ENCODE assay signal across 14 mouse cellular contexts in the genomic region with DNA sequence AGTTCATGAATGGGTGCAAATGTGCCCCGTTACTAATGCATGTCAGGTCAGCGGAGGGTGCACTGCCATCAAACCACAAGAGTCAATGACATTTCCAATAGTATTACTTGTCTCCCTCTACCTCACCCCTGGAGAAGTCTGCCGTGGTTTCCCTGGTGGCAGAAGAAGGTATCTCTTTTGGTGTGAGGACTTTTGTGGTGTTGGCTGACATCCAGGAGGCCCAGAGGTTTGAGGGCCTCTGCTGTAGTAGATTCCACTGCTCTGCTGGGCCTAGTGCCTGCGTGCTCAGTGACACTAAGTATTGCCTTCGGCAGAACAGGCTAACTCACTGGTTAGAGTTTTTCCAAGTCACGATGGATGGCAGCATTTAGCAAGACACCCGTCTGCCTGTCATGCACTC.
A peak's percentile ranks its signal among the peaks of the same experiment; 100 is the strongest.
DNase-seq lines count a peak whose midpoint lies in the region; ATAC-seq and TF ChIP-seq lines count a peak whose summit lies in the region.
"Had no signal": no experiment of that assay in that cellular context is flagged by ENCODE, and none has a peak within 500 bp of the region (broad histone marks: within the 10 kb centered on the region; RNA-seq: fewer than 3 reads in every experiment).

No protein-coding gene starts in this region.

- TF ChIP-seq EP300 in lung, postnatal 0 days (IDR thresholded peaks at IDR 0.05), result no peak

- H3K9ac ChIP-seq in hindbrain, embryonic 16.5 days (ENCODE audit: low read depth, low read length), result no peak overlapping the region
- no peak overlapping the region for H3K9ac ChIP-seq in lung, postnatal 0 days (replicated peaks; ENCODE audit: low read depth)
- H3K9ac ChIP-seq: midbrain, embryonic 12.5 days; neural tube, embryonic 13.5 days had no signal

- WGBS in hindbrain, embryonic 16.5 days, result 62% methylated on average over 7 of the region's 7 CpGs
- 86% methylated on average over 7 of the region's 7 CpGs for WGBS in hindbrain, embryonic 10.5 days
- 57% methylated on average over 7 of the region's 7 CpGs for WGBS in lung, postnatal 0 days

- H3K4me1 ChIP-seq in hindbrain, embryonic 16.5 days (ENCODE audit: control insufficient read depth, insufficient read depth, low read depth, low read length), result no peaks in the 10 kb centered on the region; the same call in 1 of the 2 replicates
- H3K4me1 ChIP-seq in hindbrain, embryonic 10.5 days (replicated peaks), result peaks cover 26% of the 10 kb centered on the region
- H3K4me1 ChIP-seq in lung, postnatal 0 days (ENCODE audit: insufficient read depth, low read depth, low read length), result no peaks in the 10 kb centered on the region; the same call in 1 of the 2 replicates

- no peak for DNase-seq in cerebellum, adult 8-10 months
- no peak for DNase-seq in hindbrain, embryonic 10.5 days (ENCODE audit: low spot score)
- DNase-seq in lung, postnatal 0 days (ENCODE audit: low spot score), result peak; percentile 49
- no peak for DNase-seq in lung, postnatal 36 days
- no peak for DNase-seq in adrenal gland, postnatal 10 days
- DNase-seq: gastrocnemius, adult 2 months; kidney, postnatal 36 days; thymus, postnatal 14 days had no signal

- no peak overlapping the region for H3K4me3 ChIP-seq in hindbrain, embryonic 16.5 days (ENCODE audit: low read length)
- H3K4me3 ChIP-seq in hindbrain, embryonic 10.5 days, result no peak overlapping the region
- no peak overlapping the region for H3K4me3 ChIP-seq in lung, postnatal 0 days (ENCODE audit: low read depth, low read length)
- H3K4me3 ChIP-seq: forebrain, embryonic 10.5 days; gastrocnemius, adult 2 months; midbrain, embryonic 12.5 days; neural tube, embryonic 13.5 days had no signal

- 0 out of 2 replicates have a peak, but pooled peaks have one; percentile 8 for ATAC-seq in cerebellum, adult (ENCODE audit: insufficient number of reproducible peaks, low FRiP score, low TSS enrichment)
- ATAC-seq in hindbrain, embryonic 16.5 days, result 0 out of 2 replicates have a peak, but pooled peaks have one; percentile 18
- peak; percentile 27 for ATAC-seq in lung, postnatal 0 days
- peak; percentile 69 for ATAC-seq in megakaryocyte progenitor cell, adult 5-6 weeks (replicated peaks; ENCODE audit: poor library complexity)

- peak; percentile 42 for TF ChIP-seq CTCF in lung, postnatal 0 days (IDR thresholded peaks at IDR 0.05)

- H3K4me2 ChIP-seq in hindbrain, embryonic 16.5 days (ENCODE audit: low read length), result no peak overlapping the region
- H3K4me2 ChIP-seq in lung, postnatal 0 days (replicated peaks; ENCODE audit: low read depth, low read length), result no peak overlapping the region
- H3K4me2 ChIP-seq: midbrain, embryonic 12.5 days; neural tube, embryonic 13.5 days had no signal

- no peak overlapping the region for H3K27ac ChIP-seq in hindbrain, embryonic 16.5 days (ENCODE audit: low read depth, low read length)
- H3K27ac ChIP-seq in hindbrain, embryonic 10.5 days, result no peak overlapping the region
- H3K27ac ChIP-seq in lung, postnatal 0 days (ENCODE audit: low read length), result no peak overlapping the region
- H3K27ac ChIP-seq: forebrain, embryonic 10.5 days; gastrocnemius, adult 2 months; midbrain, embryonic 12.5 days; neural tube, embryonic 13.5 days had no signal

- peaks cover 5% of the 10 kb centered on the region for H3K36me3 ChIP-seq in hindbrain, embryonic 16.5 days (ENCODE audit: control insufficient read depth, insufficient read depth, low read length)
- H3K36me3 ChIP-seq in hindbrain, embryonic 10.5 days, result peaks cover 19% of the 10 kb centered on the region
- no peaks in the 10 kb centered on the region for H3K36me3 ChIP-seq in lung, postnatal 0 days (ENCODE audit: insufficient read depth, low read length)
- H3K36me3 ChIP-seq: midbrain, embryonic 12.5 days had no signal

- no peaks in the 10 kb centered on the region for H3K27me3 ChIP-seq in hindbrain, embryonic 16.5 days (replicated peaks; ENCODE audit: control insufficient read depth, insufficient read depth, low read length)
- H3K27me3 ChIP-seq in hindbrain, embryonic 10.5 days (ENCODE audit: insufficient read depth, poor library complexity, severe bottlenecking), result no peaks in the 10 kb centered on the region
- H3K27me3 ChIP-seq in lung, postnatal 0 days (replicated peaks; ENCODE audit: insufficient read depth, low read length), result no peaks in the 10 kb centered on the region
- H3K27me3 ChIP-seq: midbrain, embryonic 12.5 days; neural tube, embryonic 13.5 days had no signal

- no peaks in the 10 kb centered on the region for H3K9me3 ChIP-seq in hindbrain, embryonic 16.5 days (ENCODE audit: control insufficient read depth, low read length)
- no peaks in the 10 kb centered on the region for H3K9me3 ChIP-seq in hindbrain, embryonic 10.5 days
- no peaks in the 10 kb centered on the region for H3K9me3 ChIP-seq in lung, postnatal 0 days (ENCODE audit: low read length)
- H3K9me3 ChIP-seq: forebrain, embryonic 10.5 days; midbrain, embryonic 12.5 days; neural tube, embryonic 13.5 days had no signal

Comparison
In these comparisons a context has a peak if more than half of its experiments do, and no peak if none do; other contexts are left out.
1. ATAC-seq: peak in every context shown above with its lines; median percentile 69 in megakaryocyte progenitor cell, adult 5-6 weeks; 27 in lung, postnatal 0 days; 18 in hindbrain, embryonic 16.5 days; 8 in cerebellum, adult.